Mouse (Mus musculus): ENCODE measurements around the gene Slc6a8. TPM values are rescaled to one million over a fixed set of nuclear protein-coding genes. Genes with fewer than 3 reads are reported as not detected.
A peak's percentile ranks its signal among the peaks of the same experiment; 100 is the strongest.

The Slc6a8 gene
- polyA plus RNA-seq, 1 experiment = 165 TPM

- no peak for DNase-seq
- Histone ChIP-seq H3K27ac (ENCODE audit: insufficient read depth, low read length) (peak overlapping the region; percentile 64), H3K27me3 (ENCODE audit: control insufficient read depth, insufficient read depth, low read length) (no peaks in the 10 kb centered on the region), H3K4me3 (replicated peaks; ENCODE audit: insufficient read depth, low read depth, low read length) (no peak overlapping the region), H3K4me1 (ENCODE audit: control insufficient read depth, insufficient read depth, low read length) (peaks cover 7% of the 10 kb centered on the region)
- TF ChIP-seq CTCF (IDR thresholded peaks at IDR 0.05; ENCODE audit: borderline replicate concordance, insufficient read depth, low read depth, low read length) (no peak), POLR2A (IDR thresholded peaks at IDR 0.05; ENCODE audit: borderline replicate concordance, insufficient read depth, low read length) (no peak)
Observed at GRCm38 (mm10) chrX:73684978-73685377, 12.0 kb downstream of the Slc6a8 start.

DNA sequence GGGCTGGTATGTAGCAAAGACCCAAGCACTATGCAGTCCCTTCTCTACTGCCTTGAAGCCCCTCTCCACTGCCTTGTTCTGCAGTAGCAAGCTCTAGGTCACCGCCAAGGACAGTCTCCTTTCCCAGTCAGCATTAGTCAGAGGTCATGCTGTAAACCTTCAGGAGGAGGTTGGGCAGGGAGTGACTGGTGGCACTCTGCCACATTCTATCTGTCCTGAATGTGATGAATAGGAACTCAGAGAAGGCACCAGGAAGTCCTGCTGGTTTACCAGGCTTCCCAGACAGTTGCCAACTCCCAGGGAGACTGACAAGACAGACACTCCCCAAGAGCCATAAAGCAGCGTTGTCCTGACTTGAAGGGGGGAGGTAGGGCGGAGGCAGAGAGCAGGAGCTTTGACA lies 12.7 kb downstream of the Slc6a8 start:
- WGBS = 4% methylated on average over 3 of the region's 3 CpGs
- DNase-seq = peak; percentile 48 to 69
- Histone ChIP-seq H3K4me3 (replicated peaks; ENCODE audit: insufficient read depth, low read depth, low read length) (no peak overlapping the region), H3K27me3 (ENCODE audit: control insufficient read depth, insufficient read depth, low read length) (no peaks in the 10 kb centered on the region), H3K27ac (ENCODE audit: insufficient read depth, low read length) (peak overlapping the region; percentile 64; the same call in 1 of the 2 replicates), H3K4me1 (ENCODE audit: control insufficient read depth, insufficient read depth, low read length) (peaks cover 7% of the 10 kb centered on the region)
- TF ChIP-seq POLR2A (IDR thresholded peaks at IDR 0.05; ENCODE audit: borderline replicate concordance, insufficient read depth, low read length) (no peak), CTCF (IDR thresholded peaks at IDR 0.05; ENCODE audit: borderline replicate concordance, insufficient read depth, low read depth, low read length) (no peak)

- peak; percentile 57 to 64 for DNase-seq
- 25% methylated on average over 5 of the region's 5 CpGs for WGBS
- no peaks in the 10 kb centered on the region; the same call in 1 of the 2 replicates for H3K4me1 ChIP-seq (ENCODE audit: control insufficient read depth, insufficient read depth, low read length)
- H3K27me3 ChIP-seq (ENCODE audit: control insufficient read depth, insufficient read depth, low read length) = no peaks in the 10 kb centered on the region
- no peak overlapping the region for H3K27ac ChIP-seq (ENCODE audit: insufficient read depth, low read length)
- no peak overlapping the region for H3K4me3 ChIP-seq (replicated peaks; ENCODE audit: insufficient read depth, low read depth, low read length)
- TF ChIP-seq POLR2A (IDR thresholded peaks at IDR 0.05; ENCODE audit: borderline replicate concordance, insufficient read depth, low read length) (no peak), CTCF (IDR thresholded peaks at IDR 0.05; ENCODE audit: borderline replicate concordance, insufficient read depth, low read depth, low read length) (peak; percentile 76)
Observed at GRCm38 (mm10) chrX:73690917-73691629, 18.1 kb downstream of the Slc6a8 start.

GRCm38 (mm10) chrX:73700472-73700871 lies 27.5 kb downstream of the Slc6a8 start:
- no peaks in the 10 kb centered on the region for H3K4me1 ChIP-seq (ENCODE audit: control insufficient read depth, insufficient read depth, low read length)
- WGBS = 58% methylated on average over 1 of the region's 1 CpGs
- TF ChIP-seq CTCF (IDR thresholded peaks at IDR 0.05; ENCODE audit: borderline replicate concordance, insufficient read depth, low read depth, low read length) = peak; percentile 21; the same call in 1 of the 2 replicates
- TF ChIP-seq POLR2A (IDR thresholded peaks at IDR 0.05; ENCODE audit: borderline replicate concordance, insufficient read depth, low read length) = no peak
- no peak for DNase-seq
- H3K27me3 ChIP-seq (ENCODE audit: control insufficient read depth, insufficient read depth, low read length) = no peaks in the 10 kb centered on the region
- H3K27ac ChIP-seq (ENCODE audit: insufficient read depth, low read length) = no peak overlapping the region
- H3K4me3 ChIP-seq (replicated peaks; ENCODE audit: insufficient read depth, low read depth, low read length) = no peak overlapping the region

DNA sequence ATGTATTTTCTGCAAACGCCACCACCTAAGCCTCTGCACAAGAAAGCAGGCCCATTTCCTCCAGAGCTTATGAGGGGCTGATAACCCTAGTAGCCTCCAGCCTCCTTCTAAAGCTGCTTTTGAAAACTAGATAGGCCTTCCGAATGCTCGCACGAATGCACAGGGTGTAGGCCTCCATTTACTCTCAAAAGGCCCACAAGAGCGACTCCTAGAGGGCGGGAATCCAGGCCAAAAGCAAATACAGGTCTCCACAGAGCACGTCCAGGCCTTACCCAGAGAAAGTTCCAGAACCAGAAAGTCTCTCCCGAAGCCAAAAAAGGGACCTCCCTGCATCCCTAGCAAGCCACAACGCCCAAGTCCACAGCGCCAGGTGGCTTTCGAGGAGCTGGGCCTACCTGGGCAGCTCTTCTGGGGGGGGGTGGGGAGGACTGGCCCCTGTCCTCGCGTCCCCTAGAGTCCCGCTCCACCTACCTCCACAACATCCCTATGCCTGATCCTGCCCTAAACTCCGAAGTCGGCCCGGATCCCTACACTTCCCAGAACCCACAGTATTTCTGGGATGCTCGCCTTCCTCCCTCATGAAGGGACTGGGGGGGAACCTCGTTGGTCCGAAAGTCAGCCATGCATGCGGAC lies 42.6 kb downstream of the Slc6a8 start:
- TF ChIP-seq POLR2A (IDR thresholded peaks at IDR 0.05; ENCODE audit: borderline replicate concordance, insufficient read depth, low read length) = no peak
- TF ChIP-seq CTCF (IDR thresholded peaks at IDR 0.05; ENCODE audit: borderline replicate concordance, insufficient read depth, low read depth, low read length) = peak; percentile 10; the same call in 1 of the 2 replicates
- H3K27ac ChIP-seq (ENCODE audit: insufficient read depth, low read length) = peak overlapping the region; percentile 7; the same call in 1 of the 2 replicates
- peak; percentile 35 to 52 for DNase-seq
- no peaks in the 10 kb centered on the region for H3K27me3 ChIP-seq (ENCODE audit: control insufficient read depth, insufficient read depth, low read length)
- peaks cover 4% of the 10 kb centered on the region; the same call in 1 of the 2 replicates for H3K4me1 ChIP-seq (ENCODE audit: control insufficient read depth, insufficient read depth, low read length)
- WGBS = 5% methylated on average over 19 of the region's 21 CpGs
- peak overlapping the region; percentile 61 for H3K4me3 ChIP-seq (replicated peaks; ENCODE audit: insufficient read depth, low read depth, low read length)

- Histone ChIP-seq H3K4me3 (replicated peaks; ENCODE audit: insufficient read depth, low read depth, low read length) (peak within 1 kb of the TSS; percentile 61), H3K4me1 (ENCODE audit: control insufficient read depth, insufficient read depth, low read length) (peaks cover 4% of the 10 kb centered on the region; the same call in 1 of the 2 replicates), H3K27ac (ENCODE audit: insufficient read depth, low read length) (peak within 1 kb of the TSS; percentile 86), H3K27me3 (ENCODE audit: control insufficient read depth, insufficient read depth, low read length) (no peaks in the 10 kb centered on the region)
- TF ChIP-seq POLR2A (IDR thresholded peaks at IDR 0.05; ENCODE audit: borderline replicate concordance, insufficient read depth, low read length) (no peak), CTCF (IDR thresholded peaks at IDR 0.05; ENCODE audit: borderline replicate concordance, insufficient read depth, low read depth, low read length) (no peak)
- WGBS = 8% methylated on average over 44 of the region's 45 CpGs
- peak; percentile 88 to 89 for DNase-seq
Observed at GRCm38 (mm10) chrX:73716109-73716661, 43.2 kb downstream of the Slc6a8 start, which contains the start of the genes Bcap31 and Abcd1. Gene Bcap31 (minus strand): TSS chrX:73716175. Gene Abcd1 (plus strand): TSS chrX:73716597.

GRCm38 (mm10) chrX:73716709-73717545 lies 44.0 kb downstream of the Slc6a8 start:
- H3K27ac ChIP-seq (ENCODE audit: insufficient read depth, low read length) = peak overlapping the region; percentile 86

More at GRCm38 (mm10) chrX:73716709-73717545, 44.0 kb downstream of the Slc6a8 start:
- no peaks in the 10 kb centered on the region for H3K27me3 ChIP-seq (ENCODE audit: control insufficient read depth, insufficient read depth, low read length)
- peaks cover 4% of the 10 kb centered on the region; the same call in 1 of the 2 replicates for H3K4me1 ChIP-seq (ENCODE audit: control insufficient read depth, insufficient read depth, low read length)
- DNase-seq = peak in 1 of 2 experiments; percentile 27
- WGBS = 12% methylated on average over 30 of the region's 30 CpGs
- H3K4me3 ChIP-seq (replicated peaks; ENCODE audit: insufficient read depth, low read depth, low read length) = peak overlapping the region; percentile 61
- TF ChIP-seq POLR2A (IDR thresholded peaks at IDR 0.05; ENCODE audit: borderline replicate concordance, insufficient read depth, low read length) (no peak), CTCF (IDR thresholded peaks at IDR 0.05; ENCODE audit: borderline replicate concordance, insufficient read depth, low read depth, low read length) (no peak)
